Mouse (Mus musculus) cerebral cortex, adult 2 months (tissue): ENCODE measurements around the gene Senp3.

Experiments used
- WGBS: fragments of 180-500 bp; shearing (Covaris S2); methylation state at CpG from one replicate; pipeline ENCODE4 v1.1.7; 2018; 5-methylcytosine and 5-hydroxymethylcytosine counted together

Gene Senp3

GRCm38 (mm10) chr11:69704613-69705010 lies 22.7 kb upstream of the Senp3 start:
- 61% methylated on average over 2 of the region's 2 CpGs for WGBS

GRCm38 (mm10) chr11:69703814-69704612 lies 22.1 kb upstream of the Senp3 start:
- 68% methylated on average over 8 of the region's 8 CpGs for WGBS

- WGBS, result 93% methylated on average over 3 of the region's 3 CpGs
Observed at GRCm38 (mm10) chr11:69703381-69703780, 21.5 kb upstream of the Senp3 start.

GRCm38 (mm10) chr11:69702886-69703285 lies 21.0 kb upstream of the Senp3 start:
- 97% methylated on average over 10 of the region's 10 CpGs for WGBS

- WGBS, result 84% methylated on average over 1 of the region's 1 CpGs
Observed at GRCm38 (mm10) chr11:69699595-69699994, 17.7 kb upstream of the Senp3 start.

- 79% methylated on average over 5 of the region's 5 CpGs for WGBS
Observed at GRCm38 (mm10) chr11:69698574-69698973, 16.7 kb upstream of the Senp3 start.

GRCm38 (mm10) chr11:69697396-69697795 lies 15.5 kb upstream of the Senp3 start:
- WGBS, result 95% methylated on average over 3 of the region's 3 CpGs

GRCm38 (mm10) chr11:69695361-69696181 lies 13.7 kb upstream of the Senp3 start, which contains the start of the genes Tnfsf12 and Tnfsfm13:
Gene Tnfsf12 (minus strand): TSS chr11:69695849.
Gene Tnfsfm13 (minus strand): TSS chr11:69696098.
- 4% methylated on average over 41 of the region's 41 CpGs for WGBS

GRCm38 (mm10) chr11:69695046-69695360 lies 13.1 kb upstream of the Senp3 start:
- 14% methylated on average over 6 of the region's 6 CpGs for WGBS

GRCm38 (mm10) chr11:69693421-69693965 lies 11.6 kb upstream of the Senp3 start:
- WGBS, result 80% methylated on average over 11 of the region's 11 CpGs

- 87% methylated on average over 6 of the region's 6 CpGs for WGBS
Observed at GRCm38 (mm10) chr11:69692863-69693262, 11.0 kb upstream of the Senp3 start.

GRCm38 (mm10) chr11:69692196-69692811 lies 10.4 kb upstream of the Senp3 start:
- WGBS, result 79% methylated on average over 9 of the region's 9 CpGs

- 100% methylated on average over 1 of the region's 1 CpGs for WGBS
Observed at GRCm38 (mm10) chr11:69689891-69690290, 8.0 kb upstream of the Senp3 start.

GRCm38 (mm10) chr11:69687061-69687460 lies 5.2 kb upstream of the Senp3 start:
- WGBS, result 80% methylated on average over 5 of the region's 5 CpGs

- 27% methylated on average over 4 of the region's 4 CpGs for WGBS
Observed at GRCm38 (mm10) chr11:69686377-69686776, 4.5 kb upstream of the Senp3 start.

GRCm38 (mm10) chr11:69685526-69686148 lies 3.8 kb upstream of the Senp3 start, which contains the start of gene Tnfsf13:
Gene Tnfsf13 (minus strand): TSS chr11:69685784.
- 36% methylated on average over 10 of the region's 10 CpGs for WGBS

- 92% methylated on average over 6 of the region's 6 CpGs for WGBS
Observed at GRCm38 (mm10) chr11:69684936-69685335, 3.1 kb upstream of the Senp3 start.

GRCm38 (mm10) chr11:69684128-69684745 lies 2.4 kb upstream of the Senp3 start:
- 88% methylated on average over 12 of the region's 12 CpGs for WGBS

GRCm38 (mm10) chr11:69683576-69683975 lies 1.7 kb upstream of the Senp3 start:
- 84% methylated on average over 7 of the region's 7 CpGs for WGBS

- WGBS, result 14% methylated on average over 12 of the region's 12 CpGs
Observed at GRCm38 (mm10) chr11:69682840-69683533, 1.1 kb upstream of the Senp3 start.
